Mouse (Mus musculus): ENCODE data around the gene Kcnn3.

The Kcnn3 gene

GRCm38 (mm10) chr3:89569058-89569457 is 49.1 kb downstream of the Kcnn3 start:
- no peak for DNase-seq

DNA sequence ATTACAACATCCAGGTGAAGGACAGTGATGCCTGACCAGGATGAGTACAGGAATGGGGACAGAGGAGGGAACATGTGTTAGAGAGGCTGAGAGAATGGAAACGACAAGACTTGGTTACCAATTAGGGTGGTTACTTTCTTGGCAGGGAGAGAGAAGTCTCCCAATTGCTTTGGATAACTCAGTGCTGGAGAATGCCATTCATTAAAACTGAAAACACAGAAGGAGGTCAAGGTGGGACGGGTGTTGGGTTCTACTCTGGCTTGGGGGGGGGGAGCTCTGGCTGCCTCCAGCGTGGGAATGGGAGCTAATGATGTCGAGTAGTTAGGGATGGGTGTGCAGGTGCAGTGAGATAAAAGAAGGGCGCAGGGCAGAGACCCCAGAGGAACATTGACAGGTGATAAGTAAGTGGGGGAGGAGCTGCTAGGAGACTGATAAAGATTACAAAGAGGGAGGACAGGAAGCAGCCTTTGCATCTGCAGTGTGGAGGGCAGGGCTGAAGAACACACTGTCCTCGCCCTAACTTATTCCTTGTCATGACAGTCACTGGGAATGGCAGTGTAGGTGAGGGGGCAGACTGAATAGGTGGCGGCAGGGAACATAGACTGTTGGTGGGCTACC is 49.9 kb downstream of the Kcnn3 start:
- no peak for DNase-seq

DNA sequence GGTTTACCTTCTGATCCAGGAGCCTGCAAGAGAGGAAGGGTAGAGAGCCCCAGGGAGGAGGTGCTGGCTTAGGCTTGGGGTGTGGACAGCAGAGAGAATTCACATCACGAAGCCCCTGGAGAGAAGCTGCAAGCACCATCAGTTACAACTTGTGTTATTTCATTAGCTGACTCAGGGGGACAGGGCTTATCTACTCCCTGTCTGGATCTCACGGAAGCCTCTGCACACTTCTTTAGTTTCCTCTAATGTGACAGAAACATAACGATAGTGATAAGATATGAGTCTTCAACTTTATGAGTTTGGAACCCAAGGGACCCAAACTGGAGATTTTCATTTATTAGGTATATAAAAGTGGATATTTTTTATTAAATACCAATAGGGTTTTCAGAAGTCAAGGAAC is 50.4 kb downstream of the Kcnn3 start:
- DNase-seq = no peak

DNA sequence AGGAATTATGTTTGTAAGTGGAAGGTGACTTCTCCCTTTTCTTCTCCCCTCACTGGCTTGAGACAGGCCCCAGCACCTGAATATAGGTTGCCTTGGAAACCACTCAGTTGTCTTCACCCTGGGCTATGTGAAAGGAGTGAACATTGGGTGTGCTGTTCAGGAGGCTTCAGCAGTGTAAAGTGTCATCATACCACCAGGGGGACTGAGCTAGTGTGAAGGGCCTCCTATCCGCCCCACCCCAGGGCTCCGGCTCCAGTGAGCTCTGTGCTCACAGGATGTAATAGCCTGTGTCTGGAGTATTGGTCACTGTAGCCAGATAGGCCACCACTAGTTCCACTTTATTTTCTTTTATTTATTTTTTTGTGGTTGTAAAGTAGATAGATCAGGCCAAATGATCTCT is 54.3 kb downstream of the Kcnn3 start:
- DNase-seq = peak; percentile 46

GRCm38 (mm10) chr3:89576381-89576780 is 56.4 kb downstream of the Kcnn3 start:
- no peak for DNase-seq

DNA sequence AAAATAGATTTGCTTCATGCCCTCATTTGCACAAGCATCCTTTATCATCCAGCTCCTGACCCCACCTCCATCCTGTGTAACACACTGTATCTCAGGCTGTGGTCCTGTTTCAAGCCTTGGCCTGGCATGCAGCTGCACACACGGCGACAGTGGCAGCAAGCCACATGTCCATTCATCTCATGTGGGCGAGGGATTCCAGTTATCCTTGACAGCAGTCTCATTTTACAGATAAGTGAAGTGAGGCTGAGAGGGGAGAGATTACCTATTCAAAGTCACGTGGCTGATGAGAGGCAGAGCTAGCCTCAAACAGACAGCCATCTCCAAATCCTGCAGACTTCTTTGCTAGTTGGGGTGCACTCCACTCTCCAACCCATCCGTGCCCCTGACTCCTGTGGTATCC is 57.2 kb downstream of the Kcnn3 start:
- no peak for DNase-seq

- peak; percentile 17 for DNase-seq
These were observed 58.1 kb downstream of the Kcnn3 start for GRCm38 (mm10) chr3:89578083-89578482.

GRCm38 (mm10) chr3:89578803-89579202 is 58.8 kb downstream of the Kcnn3 start:
- DNase-seq = no peak

DNA sequence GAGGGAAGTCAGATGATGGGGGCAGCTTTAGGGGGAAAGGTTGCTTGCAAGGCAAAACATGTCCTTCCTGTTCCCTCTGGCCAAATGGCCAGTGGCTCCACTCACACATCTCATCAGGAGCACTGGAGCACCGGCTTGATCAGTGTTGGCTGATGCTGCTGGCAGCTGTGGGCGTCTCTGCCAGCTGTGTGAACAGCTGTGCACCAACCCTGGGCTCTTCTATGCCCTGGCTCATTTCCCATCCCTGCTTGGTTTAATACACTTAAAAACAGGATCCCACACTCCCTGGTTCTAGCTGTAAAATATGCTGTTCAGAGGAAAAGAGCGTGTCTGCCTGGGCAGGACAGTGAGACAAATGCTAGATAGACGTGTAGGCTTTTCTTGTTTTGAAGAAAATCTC is 64.3 kb downstream of the Kcnn3 start:
- no peak for DNase-seq

- peak; percentile 69 for DNase-seq
These were observed 68.5 kb downstream of the Kcnn3 start for GRCm38 (mm10) chr3:89588436-89588835.

DNA sequence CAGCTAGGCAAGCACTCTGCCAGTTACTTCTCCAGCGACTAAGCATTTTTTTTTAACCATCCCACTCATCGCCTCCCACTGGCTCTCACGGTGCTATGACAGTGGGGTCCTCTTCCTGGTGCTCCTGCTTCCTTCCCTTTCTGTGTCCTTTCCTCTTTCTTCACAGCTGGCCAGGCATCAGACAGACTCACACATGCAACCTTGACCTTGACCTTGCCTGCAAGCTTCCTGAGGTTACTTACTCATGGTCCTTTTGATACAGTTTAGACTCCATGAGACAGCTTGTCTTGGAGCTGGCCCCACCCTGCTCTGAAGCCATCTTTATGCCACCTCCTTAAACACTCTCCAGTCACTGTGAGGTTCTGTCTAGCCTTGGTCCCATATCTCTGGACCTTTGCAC is 69.4 kb downstream of the Kcnn3 start:
- DNase-seq = no peak

- DNase-seq = no peak
These were observed 70.4 kb downstream of the Kcnn3 start for GRCm38 (mm10) chr3:89590386-89590785.

- DNase-seq = no peak
These were observed 71.5 kb downstream of the Kcnn3 start for GRCm38 (mm10) chr3:89591461-89591860.

- DNase-seq = no peak
These were observed 72.8 kb downstream of the Kcnn3 start for GRCm38 (mm10) chr3:89592809-89593208.

DNA sequence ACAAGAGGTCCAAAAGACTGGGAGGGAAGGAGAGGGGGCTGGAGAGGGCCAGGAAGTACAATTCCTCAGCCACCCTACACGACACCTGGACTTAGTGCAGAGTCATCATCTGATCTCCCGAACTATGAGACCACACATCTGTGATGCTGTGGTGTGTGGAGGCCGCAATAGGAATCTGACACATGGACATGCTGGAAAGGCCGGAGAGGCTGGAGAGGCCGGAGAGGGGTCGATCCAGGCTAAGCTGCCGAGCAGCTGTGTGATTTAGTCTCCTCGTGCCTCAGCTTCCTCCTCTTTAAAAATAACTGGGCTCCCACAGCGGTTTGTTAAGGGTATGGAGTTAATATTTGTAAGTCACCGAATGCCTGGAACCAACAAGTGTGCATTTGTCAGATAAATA is 73.6 kb downstream of the Kcnn3 start:
- no peak for DNase-seq

DNA sequence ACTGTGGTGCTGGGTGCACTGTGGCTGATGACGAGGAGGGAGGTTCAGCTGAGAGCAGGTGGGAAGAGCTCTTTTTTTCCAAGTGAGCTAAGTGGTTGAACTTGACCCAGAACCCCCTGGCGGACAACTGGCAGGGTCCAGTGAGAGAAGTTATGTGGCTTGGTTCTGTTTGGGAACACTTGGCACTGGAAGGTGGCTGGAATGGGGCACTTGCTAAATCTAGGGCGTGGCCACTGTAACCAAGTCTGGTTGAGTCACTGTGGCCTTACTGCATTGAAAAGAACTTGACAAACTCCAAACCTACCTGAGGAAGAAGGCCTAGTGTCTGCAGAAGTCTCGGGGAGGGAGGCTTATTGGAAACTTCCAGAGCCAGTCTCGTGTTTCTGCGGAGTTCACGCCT is 78.4 kb downstream of the Kcnn3 start:
- no peak for DNase-seq

GRCm38 (mm10) chr3:89598967-89599366 is 79.0 kb downstream of the Kcnn3 start:
- no peak for DNase-seq

GRCm38 (mm10) chr3:89601060-89601459 is 81.1 kb downstream of the Kcnn3 start:
- DNase-seq = no peak

- DNase-seq = no peak
These were observed 83.3 kb downstream of the Kcnn3 start for GRCm38 (mm10) chr3:89603300-89603699.

- DNase-seq = no peak
These were observed 85.3 kb downstream of the Kcnn3 start for GRCm38 (mm10) chr3:89605235-89605634.

- no peak for DNase-seq
These were observed 87.4 kb downstream of the Kcnn3 start for GRCm38 (mm10) chr3:89607327-89607726.

- peak; percentile 55 for DNase-seq
These were observed 92.1 kb downstream of the Kcnn3 start for GRCm38 (mm10) chr3:89612048-89612447.

DNA sequence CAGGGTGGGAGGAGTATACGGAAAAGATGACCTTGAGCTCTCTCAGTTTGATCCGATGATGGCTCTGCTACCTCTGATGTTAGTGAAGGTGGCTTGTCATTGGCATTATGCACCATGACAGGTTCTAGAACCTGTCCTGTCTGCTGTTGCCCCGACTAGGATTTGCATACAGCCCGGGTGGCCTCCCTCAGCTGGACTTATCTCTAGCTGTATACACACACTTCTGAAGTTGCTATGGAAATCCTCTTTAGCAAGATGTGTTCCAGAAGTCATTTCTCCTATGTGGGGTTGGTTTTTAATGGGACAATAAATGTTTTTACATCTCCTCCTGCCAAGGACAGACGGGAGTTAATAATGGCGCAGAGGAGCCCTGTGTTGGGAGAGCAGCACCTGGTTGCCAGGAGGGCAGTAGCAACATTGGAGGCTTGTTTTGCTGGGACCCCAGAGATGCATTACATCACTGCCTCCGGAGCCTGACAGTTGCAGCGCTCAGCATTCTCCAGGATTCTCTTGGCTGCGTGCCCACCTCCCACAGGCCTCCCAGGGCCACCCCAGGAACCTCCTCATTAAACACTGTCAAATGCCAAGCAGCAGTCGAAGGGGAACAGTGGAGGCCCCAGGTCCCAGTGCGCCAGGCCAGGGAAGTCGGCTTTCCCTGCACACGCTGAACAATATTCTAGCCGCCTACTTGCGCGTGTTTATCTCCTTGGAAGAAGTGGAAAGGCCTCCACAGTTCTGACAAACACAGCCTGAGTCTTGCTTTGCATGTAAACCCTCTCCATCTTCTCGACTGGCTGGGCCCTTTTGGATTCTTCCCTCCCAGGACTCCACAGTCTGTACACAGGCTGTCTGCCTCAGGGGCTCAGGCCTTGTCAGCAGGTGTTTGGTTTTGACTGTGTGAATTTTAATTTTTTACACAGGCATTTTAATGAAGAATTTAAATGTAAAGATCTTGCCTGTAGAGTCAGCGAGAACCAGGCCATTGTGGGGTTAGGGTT is 93.9 kb downstream of the Kcnn3 start:
- no peak for DNase-seq

DNA sequence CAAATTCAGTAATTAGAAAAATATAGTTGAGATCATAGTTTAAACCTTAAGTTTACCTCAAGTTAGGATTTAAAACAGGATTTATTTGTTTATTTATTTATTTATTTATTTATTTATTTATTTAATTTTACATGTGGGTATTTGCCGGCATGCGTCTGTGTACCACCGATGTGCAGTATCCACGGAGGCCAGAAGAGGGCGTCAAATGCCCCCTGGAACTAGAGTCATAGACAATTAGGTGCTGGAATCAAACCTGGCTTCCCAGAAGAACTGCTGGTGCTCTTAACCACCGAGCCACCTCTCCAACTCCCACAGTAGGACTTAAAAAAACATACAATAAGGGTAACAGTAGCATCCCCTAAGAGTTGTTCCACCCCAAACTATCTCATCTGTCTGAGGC is 96.9 kb downstream of the Kcnn3 start:
- DNase-seq = peak; percentile 15

Measured in thymus, postnatal 14 days (tissue).